Mouse (Mus musculus) intestine, embryonic 15.5 days (tissue): ENCODE data around the gene Gm17387. TPM values are rescaled to one million over a fixed set of nuclear protein-coding genes. Genes with fewer than 3 reads are reported as not detected.
A peak's percentile ranks its signal among the peaks of the same experiment; 100 is the strongest.
"Not testable (repeated sequence)": the region's sequence is repeated elsewhere in the genome, so short reads cannot be mapped to it uniquely, and the experiment has no call there.

Experiments
- ATAC-seq: fragments of 200-750 bp; cut with Nextera tagmentation; 2 replicates; pipeline ENCODE4 v1.8.0; 2017; ENCODE audit warnings: moderate TSS enrichment, moderate library complexity
- H3K27ac ChIP-seq: fragments of 300-500 bp; sonication (generic); 2 replicates; pipeline ENCODE4 v1.5.1; 2015; ENCODE audit warnings: mild to moderate bottlenecking, inconsistent platforms
- H3K27me3 ChIP-seq: fragments of 300-500 bp; sonication (generic); replicated peaks from 2 replicates; pipeline ENCODE4 v1.6.1; 2015; ENCODE audit warnings: inconsistent platforms
- H3K36me3 ChIP-seq: fragments of 300-500 bp; sonication (generic); 2 replicates; pipeline ENCODE4 v1.6.1; 2015; ENCODE audit warnings: inconsistent platforms
- H3K4me1 ChIP-seq: fragments of 300-500 bp; sonication (generic); replicated peaks from 2 replicates; pipeline ENCODE4 v1.6.1; 2015; ENCODE audit warnings: inconsistent platforms
- H3K4me2 ChIP-seq: fragments of 300-500 bp; sonication (generic); replicated peaks from 2 replicates; pipeline ENCODE4 v1.6.1; 2015; ENCODE audit warnings: mild to moderate bottlenecking, inconsistent platforms
- H3K4me3 ChIP-seq: fragments of 300-500 bp; sonication (generic); replicated peaks from 2 replicates; pipeline ENCODE4 v1.5.1; 2015; ENCODE audit warnings: inconsistent platforms
- H3K9ac ChIP-seq: fragments of 300-500 bp; sonication (generic); 2 replicates; pipeline ENCODE4 v1.6.1; 2015; ENCODE audit warnings: inconsistent platforms
- H3K9me3 ChIP-seq: fragments of 300-500 bp; sonication (generic); 2 replicates; pipeline ENCODE4 v1.6.1; 2016; ENCODE audit warnings: inconsistent platforms
- WGBS: fragments of 180-500 bp; shearing (Covaris S2); methylation state at CpG from one replicate; pipeline ENCODE4 v1.1.7; 2015; 5-methylcytosine and 5-hydroxymethylcytosine counted together
- polyA plus RNA-seq: library from polyadenylated mRNA; unstranded; fragments of >200 nt; fragmentation: Nextera tagmentation; extraction: Ambion mirVana; gene quantifications from 2 replicates; pipeline ENCODE4 v1.2.1, GENCODE M21; 2015

The Gm17387 gene
- polyA plus RNA-seq, 1 experiment from 2014 or later: not detected

GRCm38 (mm10) chr7:141003248-141004010 is 25.5 kb upstream of the Gm17387 start:
- Histone ChIP-seq H3K4me2 (no peak overlapping the region), H3K9me3 (no peaks in the 10 kb centered on the region), H3K27ac (no peak overlapping the region), H3K27me3 (no peaks in the 10 kb centered on the region), H3K4me3 (no peak overlapping the region), H3K36me3 (no peaks in the 10 kb centered on the region), H3K9ac (no peak overlapping the region), H3K4me1 (peaks cover 3% of the 10 kb centered on the region; the same call in 1 of the 2 replicates)
- 80% methylated on average over 5 of the region's 5 CpGs for WGBS
- ATAC-seq: no peak

- H3K27me3 ChIP-seq: no peaks in the 10 kb centered on the region
- H3K4me3 ChIP-seq: no peak overlapping the region
- H3K4me1 ChIP-seq: peaks cover 19% of the 10 kb centered on the region
- no peaks in the 10 kb centered on the region for H3K36me3 ChIP-seq
- H3K27ac ChIP-seq: no peak overlapping the region
- no peaks in the 10 kb centered on the region for H3K9me3 ChIP-seq
- no peak overlapping the region for H3K4me2 ChIP-seq
- no peak overlapping the region for H3K9ac ChIP-seq
- no peak for ATAC-seq
- 80% methylated on average over 6 of the region's 6 CpGs for WGBS
These were observed 22.5 kb upstream of the Gm17387 start for GRCm38 (mm10) chr7:141006446-141006845.

- no peak for ATAC-seq
- H3K4me2 ChIP-seq: no peak overlapping the region
- H3K9me3 ChIP-seq: no peaks in the 10 kb centered on the region
- H3K4me1 ChIP-seq: peaks cover 19% of the 10 kb centered on the region
- H3K27ac ChIP-seq: no peak overlapping the region
- no peaks in the 10 kb centered on the region for H3K36me3 ChIP-seq
- no peak overlapping the region for H3K9ac ChIP-seq
- H3K4me3 ChIP-seq: no peak overlapping the region
- 83% methylated on average over 5 of the region's 5 CpGs for WGBS
- H3K27me3 ChIP-seq: no peaks in the 10 kb centered on the region
These were observed 22.0 kb upstream of the Gm17387 start for GRCm38 (mm10) chr7:141006914-141007313.

- H3K9ac ChIP-seq: no peak overlapping the region
- peak; percentile 34 for ATAC-seq
- H3K4me3 ChIP-seq: no peak overlapping the region
- H3K36me3 ChIP-seq: no peaks in the 10 kb centered on the region
- H3K9me3 ChIP-seq: no peaks in the 10 kb centered on the region
- peaks cover 19% of the 10 kb centered on the region for H3K4me1 ChIP-seq
- 15% methylated on average over 7 of the region's 7 CpGs for WGBS
- H3K4me2 ChIP-seq: peak overlapping the region; percentile 62
- H3K27ac ChIP-seq: peak overlapping the region; percentile 86; the same call in 1 of the 2 replicates
- no peaks in the 10 kb centered on the region for H3K27me3 ChIP-seq
These were observed 20.6 kb upstream of the Gm17387 start for GRCm38 (mm10) chr7:141008312-141008761.

GRCm38 (mm10) chr7:141008938-141009660 is 19.8 kb upstream of the Gm17387 start:
- Histone ChIP-seq H3K4me3 (peak overlapping the region; percentile 44), H3K27ac (peak overlapping the region; percentile 86), H3K36me3 (no peaks in the 10 kb centered on the region), H3K27me3 (no peaks in the 10 kb centered on the region), H3K9ac (0 out of 2 replicates have a peak overlapping the region, but pooled peaks have one; percentile 45), H3K9me3 (no peaks in the 10 kb centered on the region), H3K4me1 (peaks cover 19% of the 10 kb centered on the region), H3K4me2 (peak overlapping the region; percentile 62)
- 7% methylated on average over 20 of the region's 20 CpGs for WGBS
- peak; percentile 90 for ATAC-seq

- WGBS: 72% methylated on average over 9 of the region's 9 CpGs
- H3K4me1 ChIP-seq: peaks cover 19% of the 10 kb centered on the region
- H3K9ac ChIP-seq: peak overlapping the region; percentile 45
- peak overlapping the region; percentile 62 for H3K4me2 ChIP-seq
- ATAC-seq: no peak
- H3K4me3 ChIP-seq: peak overlapping the region; percentile 44
- peak overlapping the region; percentile 86 for H3K27ac ChIP-seq
- H3K9me3 ChIP-seq: no peaks in the 10 kb centered on the region
- H3K27me3 ChIP-seq: no peaks in the 10 kb centered on the region
- H3K36me3 ChIP-seq: no peaks in the 10 kb centered on the region
These were observed 19.3 kb upstream of the Gm17387 start for GRCm38 (mm10) chr7:141009665-141010064.

GRCm38 (mm10) chr7:141010593-141010992 is 18.3 kb upstream of the Gm17387 start, which contains the start of gene Ifitm3:
Ifitm3 (minus strand) TSS chr7:141010770.
- H3K9me3 ChIP-seq: no peaks in the 10 kb centered on the region
- H3K27ac ChIP-seq: peak within 1 kb of the TSS; percentile 86
- H3K4me2 ChIP-seq: peak within 1 kb of the TSS; percentile 62
- no peaks in the 10 kb centered on the region for H3K27me3 ChIP-seq
- 22% methylated on average over 10 of the region's 10 CpGs for WGBS
- H3K9ac ChIP-seq: peak within 1 kb of the TSS; percentile 45
- peak; percentile 42 for ATAC-seq
- H3K4me1 ChIP-seq: peaks cover 19% of the 10 kb centered on the region
- peak within 1 kb of the TSS; percentile 44 for H3K4me3 ChIP-seq
- no peaks in the 10 kb centered on the region for H3K36me3 ChIP-seq

GRCm38 (mm10) chr7:141011238-141011770 is 17.6 kb upstream of the Gm17387 start:
- H3K27ac ChIP-seq: peak overlapping the region; percentile 13; the same call in 1 of the 2 replicates
- ATAC-seq: no peak
- no peak overlapping the region for H3K9ac ChIP-seq
- peaks cover 19% of the 10 kb centered on the region for H3K4me1 ChIP-seq
- H3K4me2 ChIP-seq: no peak overlapping the region
- no peaks in the 10 kb centered on the region for H3K9me3 ChIP-seq
- no peaks in the 10 kb centered on the region for H3K36me3 ChIP-seq
- no peaks in the 10 kb centered on the region for H3K27me3 ChIP-seq
- H3K4me3 ChIP-seq: no peak overlapping the region
- 83% methylated on average over 7 of the region's 7 CpGs for WGBS

GRCm38 (mm10) chr7:141016707-141017697 is 11.9 kb upstream of the Gm17387 start:
- no peak overlapping the region for H3K4me3 ChIP-seq
- H3K4me1 ChIP-seq: no peaks in the 10 kb centered on the region
- H3K27ac ChIP-seq: no peak overlapping the region
- H3K9ac ChIP-seq: no peak overlapping the region
- H3K9me3 ChIP-seq: no peaks in the 10 kb centered on the region
- no peaks in the 10 kb centered on the region for H3K27me3 ChIP-seq
- no peaks in the 10 kb centered on the region for H3K36me3 ChIP-seq
- no peak for ATAC-seq
- 73% methylated on average over 10 of the region's 10 CpGs for WGBS
- H3K4me2 ChIP-seq: no peak overlapping the region

GRCm38 (mm10) chr7:141017824-141018223 is 11.1 kb upstream of the Gm17387 start, which contains the start of gene Ifitm6:
Ifitm6 (minus strand) TSS chr7:141017924.
- H3K27me3 ChIP-seq, H3K4me1 ChIP-seq: not testable (repeated sequence)
- WGBS: 82% methylated on average over 1 of the region's 1 CpGs

GRCm38 (mm10) chr7:141019028-141019427 is 9.9 kb upstream of the Gm17387 start:
- WGBS: 95% methylated on average over 5 of the region's 5 CpGs
- Histone ChIP-seq H3K9ac (no peak overlapping the region), H3K36me3 (no peaks in the 10 kb centered on the region), H3K27me3 (no peaks in the 10 kb centered on the region), H3K4me1 (no peaks in the 10 kb centered on the region), H3K4me2 (no peak overlapping the region), H3K27ac (no peak overlapping the region), H3K9me3 (no peaks in the 10 kb centered on the region), H3K4me3 (no peak overlapping the region)
- no peak for ATAC-seq

More at GRCm38 (mm10) chr7:141017824-141018223, 11.1 kb upstream of the Gm17387 start, which contains the start of gene Ifitm6:
- not testable (repeated sequence) for H3K4me2 ChIP-seq, H3K27ac ChIP-seq, H3K9ac ChIP-seq, H3K4me3 ChIP-seq, ATAC-seq, H3K36me3 ChIP-seq, H3K9me3 ChIP-seq
